Mouse (Mus musculus): ENCODE measurements around the gene Fancf.

The Fancf gene

GRCm38 (mm10) chr7:51862097-51862492 is at the start of gene Fancf:
Gene Fancf, minus strand, starts transcription at chr7:51862267.
- peak; percentile 97 for DNase-seq

DNA sequence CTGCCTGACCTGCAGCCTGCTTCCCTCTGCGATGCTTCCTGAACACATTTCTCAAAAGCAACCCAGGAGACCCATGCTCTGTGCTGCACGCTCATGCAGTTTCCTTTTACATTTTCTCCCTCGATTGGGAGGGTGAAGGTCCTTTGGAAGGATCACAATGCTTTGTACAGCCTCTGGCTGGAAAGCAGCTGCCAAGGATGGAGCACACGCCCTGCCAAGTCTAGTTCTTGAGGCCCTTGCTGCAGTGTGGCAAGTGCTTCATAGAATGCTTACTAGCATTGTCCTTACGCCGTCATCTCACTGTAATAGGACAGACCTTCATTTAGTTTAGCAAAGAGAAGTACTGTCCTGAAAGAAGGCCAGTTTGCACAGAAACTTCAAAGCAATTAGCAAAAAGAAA is 37.0 kb upstream of the Fancf start:
- DNase-seq = no peak

DNA sequence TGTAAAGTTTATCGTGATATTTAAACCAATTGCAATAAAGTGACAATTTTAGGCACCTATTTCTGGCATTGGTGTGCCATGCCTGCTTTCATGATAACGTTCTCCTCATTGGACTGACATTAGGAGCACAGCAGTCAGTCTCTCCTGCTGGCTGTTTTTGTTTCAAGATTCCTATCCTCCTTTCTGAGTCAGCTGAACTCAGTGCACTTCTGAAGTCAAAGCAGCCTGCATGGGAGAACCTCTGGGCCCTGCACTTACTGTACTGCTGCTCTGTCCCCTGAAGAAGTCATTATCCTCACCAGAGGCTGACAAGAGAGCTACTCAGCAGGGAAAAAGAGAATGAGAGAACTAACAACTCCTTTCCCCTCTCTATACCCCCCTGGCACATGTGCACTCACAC is 32.9 kb upstream of the Fancf start:
- DNase-seq = no peak

DNA sequence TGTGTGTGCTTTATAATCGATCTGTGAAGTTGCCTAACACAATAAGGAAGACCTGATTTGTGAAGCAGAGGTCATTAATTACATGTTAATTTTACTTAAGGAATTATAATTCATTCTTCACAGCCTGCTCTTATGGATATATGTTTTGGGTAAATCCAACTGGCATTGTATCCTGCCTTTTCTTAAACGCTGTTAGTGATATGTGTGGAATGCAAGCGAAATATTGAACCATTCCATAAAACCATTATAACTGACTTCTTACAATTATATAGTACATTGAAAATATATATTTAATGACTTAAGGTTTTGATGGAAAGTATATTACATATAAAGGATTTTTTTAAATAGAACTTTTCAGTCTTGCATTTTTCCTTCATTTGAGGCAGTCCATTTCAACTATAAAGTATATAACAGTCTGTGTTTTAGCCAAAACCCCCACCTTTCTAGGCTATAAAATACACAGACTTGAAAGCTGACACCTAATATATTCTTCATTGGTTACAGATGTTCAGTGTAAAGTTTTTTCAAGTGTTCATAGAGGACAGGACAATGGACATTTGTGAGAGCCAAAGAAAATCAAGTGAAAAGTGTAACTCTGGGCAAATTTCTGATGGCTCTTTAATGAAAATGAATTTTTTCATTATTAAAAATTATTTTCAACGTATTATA is 32.2 kb upstream of the Fancf start:
- DNase-seq = no peak

- DNase-seq = no peak
Measured at GRCm38 (mm10) chr7:51893008-51893407, 30.9 kb upstream of the Fancf start.

DNA sequence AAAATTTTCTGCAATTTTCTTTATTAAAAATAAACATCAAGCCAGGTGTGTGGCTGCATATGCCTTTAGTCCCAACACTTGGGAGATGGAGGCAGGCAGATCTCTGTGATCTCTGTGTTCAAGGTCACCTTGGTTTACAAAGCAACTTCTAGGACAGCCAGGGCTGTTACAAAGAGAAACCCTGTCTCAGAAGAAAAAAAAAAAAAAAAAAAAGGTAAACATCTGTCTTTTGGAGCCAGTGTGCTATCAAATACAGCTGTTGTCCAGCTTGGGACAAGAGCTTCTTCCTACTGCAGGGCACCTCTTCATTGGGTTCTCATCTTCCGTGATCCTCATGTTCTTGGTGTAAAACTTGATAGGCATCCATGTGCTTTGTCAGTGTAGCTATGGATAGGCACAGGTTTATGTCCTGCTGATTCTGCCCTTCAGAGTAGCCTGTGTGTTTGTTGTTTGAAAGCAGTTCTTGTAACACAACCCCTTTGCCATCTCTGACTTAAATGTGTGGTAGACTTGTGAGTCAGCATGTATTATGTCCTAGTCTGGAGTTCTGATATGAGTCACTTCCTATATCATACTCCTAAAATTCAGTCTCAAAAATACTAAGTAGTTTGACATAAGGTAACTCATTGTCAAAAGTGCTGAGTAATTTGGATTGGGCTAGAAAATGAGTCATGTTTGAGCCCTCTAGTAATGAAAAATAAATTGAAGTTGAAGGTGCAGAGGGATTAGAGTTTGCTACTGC is 30.3 kb upstream of the Fancf start:
- DNase-seq = no peak

DNA sequence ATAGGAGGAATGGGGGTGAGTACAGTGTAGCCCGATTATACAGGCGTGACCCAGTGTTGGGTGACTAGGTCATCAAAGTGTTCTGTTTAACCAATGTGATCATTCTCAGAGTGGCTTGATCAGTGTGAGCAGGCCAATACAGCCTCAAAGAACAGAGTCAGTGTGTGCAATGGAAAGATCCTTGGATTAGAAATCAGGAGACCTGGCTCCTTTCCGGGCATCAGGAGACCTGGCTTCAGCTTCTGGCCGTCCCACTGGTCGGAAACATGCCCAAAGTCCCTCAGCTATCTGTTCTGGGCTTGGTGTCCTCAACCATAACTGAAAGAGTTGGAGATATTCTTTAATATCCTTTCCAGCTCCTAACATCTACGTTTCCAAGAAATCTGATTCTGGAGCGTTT is 27.5 kb upstream of the Fancf start:
- no peak for DNase-seq

- DNase-seq = no peak
Measured at GRCm38 (mm10) chr7:51887678-51888567, 25.9 kb upstream of the Fancf start.

DNA sequence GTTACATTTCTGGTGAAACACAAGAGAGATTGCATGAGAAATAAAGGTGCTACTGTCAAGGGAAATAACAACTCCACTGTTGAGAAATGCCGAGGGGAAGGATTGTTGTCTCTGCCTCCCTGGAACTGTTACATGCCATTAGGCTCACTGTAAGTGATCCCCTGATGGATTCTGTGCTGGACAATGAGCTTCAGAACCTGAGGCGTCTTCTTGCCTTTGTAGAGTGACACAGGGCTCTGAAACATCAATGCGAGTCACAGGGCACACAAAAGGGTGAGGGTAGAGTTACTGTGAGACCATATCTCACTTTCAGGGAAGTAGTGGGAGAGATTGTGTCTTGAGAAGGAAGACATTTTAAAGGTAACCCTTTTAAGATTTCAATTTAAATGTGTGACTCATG is 23.3 kb upstream of the Fancf start:
- no peak for DNase-seq

- DNase-seq = no peak
Measured at GRCm38 (mm10) chr7:51880121-51880520, 18.1 kb upstream of the Fancf start.

DNA sequence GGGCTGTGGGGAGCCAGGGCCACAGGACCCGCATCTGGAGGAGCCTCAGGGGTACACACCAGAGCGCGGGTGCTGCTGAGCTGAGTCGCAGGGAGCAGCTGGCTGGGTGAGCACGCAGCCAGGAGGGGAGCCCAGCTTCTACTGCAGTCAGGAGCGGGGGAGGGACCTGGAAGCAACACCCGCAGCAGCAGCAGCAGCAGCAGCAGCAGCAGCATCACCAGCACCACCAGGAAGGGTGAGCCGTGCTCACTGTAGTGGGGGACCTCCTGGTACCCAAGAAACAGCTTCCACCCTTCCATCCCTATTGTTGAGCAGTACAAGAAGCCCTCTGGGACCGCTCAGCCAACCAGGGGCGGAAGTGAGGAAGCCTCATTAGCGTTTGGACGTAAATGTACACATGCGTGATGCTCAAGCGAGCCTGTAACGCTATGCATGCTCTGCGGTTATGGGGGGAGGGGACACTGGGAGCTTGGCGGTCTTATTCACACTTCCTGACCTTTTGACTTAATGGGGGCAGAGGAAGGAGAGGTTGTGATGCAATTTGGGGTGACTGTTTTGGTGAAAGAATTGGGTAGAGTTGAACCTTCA is 17.2 kb upstream of the Fancf start:
- peak; percentile 11 for DNase-seq

DNA sequence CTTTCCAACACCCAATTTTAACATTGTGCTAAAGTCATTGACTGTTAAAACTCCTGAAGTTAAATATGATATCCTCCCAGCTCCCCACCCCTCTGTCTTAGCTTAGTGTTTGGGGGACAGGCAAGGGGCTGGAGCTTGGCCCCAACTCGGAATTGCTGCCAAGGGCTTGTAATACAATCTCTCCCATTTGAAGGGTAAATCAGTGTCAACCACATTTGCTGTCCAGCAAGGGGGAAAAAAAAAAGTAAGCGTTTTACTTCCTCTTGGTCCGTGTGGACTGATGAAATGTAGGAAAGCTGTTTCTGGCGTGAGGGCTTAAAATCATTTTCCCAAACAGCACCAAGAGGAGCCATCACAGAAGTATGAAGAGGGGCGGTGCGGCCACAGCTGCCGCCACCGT is 16.7 kb upstream of the Fancf start:
- DNase-seq = no peak

GRCm38 (mm10) chr7:51876316-51876715 is 14.2 kb upstream of the Fancf start:
- DNase-seq = no peak

GRCm38 (mm10) chr7:51872597-51872996 is 10.5 kb upstream of the Fancf start:
- no peak for DNase-seq

DNA sequence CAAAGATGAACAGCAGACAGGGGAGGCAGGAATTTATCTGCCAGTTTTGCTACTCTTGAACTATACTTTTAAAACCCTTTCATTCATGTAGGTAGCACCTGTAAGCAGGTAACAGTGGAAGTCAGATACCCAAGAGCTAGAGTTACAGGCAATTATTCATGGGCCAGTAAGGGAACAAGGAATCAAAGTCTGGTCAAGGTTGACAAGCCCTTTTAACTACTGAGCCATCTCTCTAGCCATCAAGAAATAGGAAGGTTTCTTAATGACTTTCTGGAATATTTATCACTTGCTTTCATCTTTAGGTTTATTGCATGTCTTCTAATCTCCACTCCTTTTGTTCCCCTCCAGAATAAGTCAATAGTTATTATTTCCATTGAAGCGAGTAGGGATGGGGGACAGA is 10.0 kb upstream of the Fancf start:
- DNase-seq = no peak

GRCm38 (mm10) chr7:51867983-51868382 is 5.9 kb upstream of the Fancf start:
- no peak for DNase-seq

DNA sequence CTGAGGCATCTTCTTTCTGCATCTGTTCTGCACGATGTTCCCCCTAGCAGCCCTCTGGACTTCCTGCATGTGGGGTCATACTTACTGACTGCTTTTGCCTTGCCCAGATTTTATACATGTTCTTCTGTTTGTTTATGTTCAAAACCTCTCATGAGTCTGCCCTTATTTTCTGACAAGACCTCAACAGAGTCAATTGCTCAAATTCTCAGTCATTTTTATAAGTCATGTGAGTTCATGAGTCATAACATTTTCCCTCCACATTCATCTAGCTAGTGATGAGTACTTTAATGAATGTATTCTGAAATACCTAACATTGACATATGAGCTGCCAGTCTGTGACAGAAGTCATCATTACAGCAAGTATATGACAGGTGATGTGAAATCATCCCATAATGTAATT is 3.3 kb upstream of the Fancf start:
- DNase-seq = no peak

DNA sequence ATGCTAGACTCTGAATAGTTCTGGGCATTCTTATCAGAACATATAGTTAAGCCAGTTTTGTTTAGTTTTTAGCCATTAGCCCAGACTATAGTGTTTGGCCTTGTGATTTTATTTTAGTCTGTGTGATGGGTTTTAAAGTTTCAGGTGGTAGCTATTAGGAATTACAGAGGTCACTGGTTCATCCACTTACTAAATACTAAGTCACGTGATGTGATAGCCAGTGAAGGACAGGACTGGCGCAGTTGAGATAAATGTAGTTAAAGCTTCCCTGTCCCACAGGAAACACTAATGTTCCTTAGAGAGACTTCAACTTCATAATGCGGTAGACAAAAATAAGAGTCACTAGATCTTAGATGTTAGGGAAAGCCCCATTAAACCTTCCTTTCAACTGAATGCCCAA is 775 bp upstream of the Fancf start:
- DNase-seq = no peak

DNA sequence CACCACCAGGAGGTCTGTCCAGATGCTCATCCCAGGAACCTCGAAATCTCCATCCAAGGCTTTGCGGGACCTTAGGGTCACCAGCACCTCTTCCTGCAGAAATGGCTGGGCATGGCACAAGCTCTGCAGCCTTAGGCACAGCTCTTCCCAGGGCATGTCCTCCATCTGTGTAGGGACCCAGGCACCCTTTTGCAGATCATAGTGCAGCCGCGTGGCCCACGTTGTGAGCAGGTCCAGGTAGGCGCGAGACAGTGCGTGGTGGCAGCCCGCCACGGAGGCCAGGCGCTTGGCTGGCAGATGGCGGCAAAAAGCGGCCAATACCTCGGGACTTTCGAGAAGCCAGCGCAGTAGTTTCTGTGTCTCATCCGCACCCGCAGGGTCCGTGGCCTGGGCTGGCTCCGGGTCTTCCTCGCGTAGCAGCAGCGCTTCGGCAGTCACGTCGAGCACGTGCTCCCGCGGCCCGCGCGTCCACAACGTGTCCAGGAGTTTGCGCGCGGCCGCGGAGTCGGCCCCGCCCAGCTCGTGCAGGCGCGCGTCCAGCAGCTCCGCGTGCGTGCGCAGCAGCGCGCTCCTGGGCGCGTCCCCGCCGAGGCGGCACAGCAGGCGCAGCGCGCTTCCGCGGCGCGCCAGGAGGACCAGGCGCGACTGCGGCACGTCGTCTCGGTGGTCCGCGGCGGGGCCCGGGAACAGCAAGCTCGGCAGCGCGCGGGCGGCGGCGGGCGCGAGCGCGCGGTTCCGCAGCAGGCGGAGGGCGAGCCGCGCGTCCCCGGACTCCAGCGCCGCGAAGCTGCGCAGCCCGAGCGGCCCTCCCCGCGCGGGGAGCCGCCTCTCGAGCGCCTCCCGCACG is 594 bp downstream of the Fancf start, which contains the start of gene Gas2:
TSS of gene Gas2 (plus strand) at position 766 of the 847 bp plus-strand sequence.
- peak; percentile 91 for DNase-seq

- no peak for DNase-seq
Measured at GRCm38 (mm10) chr7:51851890-51852507, 10.1 kb downstream of the Fancf start.

DNA sequence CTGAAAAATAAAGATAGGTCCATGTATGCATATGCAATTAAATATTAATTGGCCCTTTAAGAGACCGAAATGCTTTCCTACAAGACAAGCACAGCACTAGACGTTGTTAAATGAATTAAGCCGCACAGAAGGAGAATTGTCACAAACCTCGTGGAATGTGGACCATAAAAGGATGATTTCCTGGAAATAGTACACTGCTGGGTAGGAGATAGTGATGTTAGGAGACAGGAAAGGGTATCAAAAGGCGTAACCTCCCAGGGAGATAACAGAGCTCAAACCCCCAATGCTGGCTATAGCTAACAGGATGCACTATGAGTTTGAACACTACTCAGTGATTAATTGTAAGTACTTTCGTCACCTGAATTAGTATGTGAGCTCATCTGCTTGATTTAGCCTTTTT is 11.2 kb downstream of the Fancf start:
- no peak for DNase-seq

GRCm38 (mm10) chr7:51840515-51840914 is 21.6 kb downstream of the Fancf start:
- no peak for DNase-seq

Measured in cerebellum, adult 9-11 months (tissue).